Mouse (Mus musculus): ENCODE data around the gene Ackr3.

- TF ChIP-seq CTCF (conservative IDR thresholded peaks at IDR 0.05; ENCODE audit: low read length) (no peak), NANOG (IDR thresholded peaks at IDR 0.05; ENCODE audit: borderline replicate concordance, low read length) (no peak), POU5F1 (IDR thresholded peaks at IDR 0.05; ENCODE audit: borderline replicate concordance, low read length) (no peak)
Measured at GRCm38 (mm10) chr1:90240287-90240686, 36.5 kb downstream of the Ackr3 start.

All from E14TG2a.4 (cell line).